Mouse (Mus musculus) CH12.LX (cell line): Measurements from ENCODE around the gene Fgfr1op. TPM values are rescaled to one million over a fixed set of nuclear protein-coding genes. Genes with fewer than 3 reads are reported as not detected.

ENCODE experiments used
- DNase-seq: peaks from one replicate; pipeline ENCODE4 v3.0.0-alpha.2; 2013; ENCODE audit errors: extremely low read depth
- H3K27ac ChIP-seq: 2 replicates; pipeline ENCODE4 v1.5.1; 2012; ENCODE audit warnings: low read depth, mild to moderate bottlenecking, control low read depth, moderate library complexity; ENCODE audit not compliant: insufficient read depth
- H3K27me3 ChIP-seq: replicated peaks from 2 replicates; pipeline ENCODE3; 2012; ENCODE audit warnings: inconsistent platforms
- H3K36me3 ChIP-seq, 2 experiments: replicated peaks in 1 of 2; 2 replicates each; pipeline versions ENCODE3 to v1.6.1; 2012; ENCODE audit warnings: inconsistent platforms in 1 of 2, low read length in 1 of 2, mild to moderate bottlenecking in 1 of 2, mixed read lengths in 1 of 2, moderate library complexity in 1 of 2; ENCODE audit not compliant: control insufficient read depth in 1 of 2, insufficient read depth in 1 of 2
- H3K4me1 ChIP-seq, 2 experiments: 2 replicates each; pipeline ENCODE4 v1.6.1; 2012; ENCODE audit warnings: inconsistent platforms in 1 of 2, moderate library complexity in 1 of 2; ENCODE audit not compliant: insufficient read depth in 2 of 2, control insufficient read depth in 1 of 2
- H3K4me2 ChIP-seq: 2 replicates; pipeline ENCODE4 v1.6.1; 2012; ENCODE audit warnings: low read depth, mild to moderate bottlenecking, control low read depth; ENCODE audit not compliant: poor library complexity, insufficient read depth, severe bottlenecking
- H3K4me3 ChIP-seq, 3 experiments: fragments of 150-350 bp in 1 of 3; sonication (generic) in 1 of 3; replicated peaks in 1 of 3; 2 replicates each; pipeline versions ENCODE3 to v1.5.1; 2011 to 2012; ENCODE audit warnings: low read depth in 2 of 3, low read length in 2 of 3, mild to moderate bottlenecking in 2 of 3, moderate library complexity in 2 of 3, control low read depth in 1 of 3, improper control_type of control experiment in 1 of 3, inconsistent platforms in 1 of 3, mixed read lengths in 1 of 3; ENCODE audit not compliant: poor library complexity in 1 of 3
- H3K79me2 ChIP-seq: replicated peaks from 2 replicates; pipeline ENCODE4 v1.6.1; 2012; ENCODE audit warnings: mild to moderate bottlenecking, moderate library complexity; ENCODE audit not compliant: control insufficient read depth, poor library complexity, insufficient read depth, severe bottlenecking; ENCODE audit errors: extremely low read depth
- H3K9ac ChIP-seq: 2 replicates; pipeline ENCODE4 v1.6.1; 2012; ENCODE audit warnings: low read depth, mild to moderate bottlenecking, control low read depth, moderate library complexity; ENCODE audit not compliant: insufficient read depth
- H3K9me3 ChIP-seq: replicated peaks from 2 replicates; pipeline ENCODE3; 2012; ENCODE audit warnings: low read length, inconsistent platforms, mixed read lengths
- CHD1 ChIP-seq: IDR thresholded peaks from 2 replicates; pipeline ENCODE4 v1.6.1; 2012; ENCODE audit warnings: low read depth, low read length, improper control_type of control experiment, inconsistent platforms
- CTCF ChIP-seq, 2 experiments: IDR thresholded peaks in 1 of 2; conservative IDR thresholded peaks in 1 of 2; 2 replicates each; pipeline ENCODE4 v1.5.1; 2011 to 2012; ENCODE audit warnings: low read depth in 2 of 2, low read length in 2 of 2, improper control_type of control experiment in 1 of 2, inconsistent platforms in 1 of 2, mild to moderate bottlenecking in 1 of 2, moderate library complexity in 1 of 2
- E2F4 ChIP-seq: IDR thresholded peaks from 2 replicates; pipeline ENCODE4 v1.6.1; 2011; ENCODE audit warnings: low read depth, low read length, improper control_type of control experiment; ENCODE audit not compliant: insufficient replicate concordance
- ELF1 ChIP-seq: IDR thresholded peaks from 2 replicates; pipeline ENCODE4 v1.6.1; 2014; ENCODE audit warnings: low read depth, mild to moderate bottlenecking, inconsistent platforms, low read length, improper control_type of control experiment
- EP300 ChIP-seq: IDR thresholded peaks from 2 replicates; pipeline ENCODE4 v1.6.1; 2011; ENCODE audit warnings: low read length, improper control_type of control experiment
- HCFC1 ChIP-seq: IDR thresholded peaks from 2 replicates; pipeline ENCODE4 v1.6.1; 2012; ENCODE audit warnings: low read depth, mild to moderate bottlenecking, inconsistent platforms, low read length, improper control_type of control experiment
- IRF4 ChIP-seq: IDR thresholded peaks from 2 replicates; pipeline ENCODE4 v1.6.1; 2014; ENCODE audit warnings: low read depth, mild to moderate bottlenecking, inconsistent platforms, low read length, improper control_type of control experiment
- JUN ChIP-seq: IDR thresholded peaks from 2 replicates; pipeline ENCODE4 v1.6.1; 2011; ENCODE audit warnings: low read depth, mild to moderate bottlenecking, low read length, improper control_type of control experiment, moderate library complexity; ENCODE audit not compliant: insufficient read depth
- JUND ChIP-seq: conservative IDR thresholded peaks from 2 replicates; pipeline ENCODE4 v1.6.1; 2011; ENCODE audit warnings: low read depth, low read length, improper control_type of control experiment
- MAFK ChIP-seq: IDR thresholded peaks from 2 replicates; pipeline ENCODE4 v1.6.1; 2011; ENCODE audit warnings: low read length, improper control_type of control experiment; ENCODE audit not compliant: insufficient replicate concordance
- MAX ChIP-seq: IDR thresholded peaks from 2 replicates; pipeline ENCODE4 v1.6.1; 2011; ENCODE audit warnings: low read length, improper control_type of control experiment
- NRF1 ChIP-seq: IDR thresholded peaks from 2 replicates; pipeline ENCODE4 v1.6.1; 2014; ENCODE audit warnings: low read depth, mild to moderate bottlenecking, inconsistent platforms, low read length, improper control_type of control experiment, moderate library complexity
- RAD21 ChIP-seq: IDR thresholded peaks from 2 replicates; pipeline ENCODE4 v1.6.1; 2011; ENCODE audit warnings: low read depth, mild to moderate bottlenecking, low read length, improper control_type of control experiment, moderate library complexity
- RCOR1 ChIP-seq: conservative IDR thresholded peaks from 2 replicates; pipeline ENCODE4 v1.6.1; 2012; ENCODE audit warnings: low read depth, mild to moderate bottlenecking, inconsistent platforms, low read length, improper control_type of control experiment
- SMC3 ChIP-seq: IDR thresholded peaks from 2 replicates; pipeline ENCODE4 v1.6.1; 2011; ENCODE audit warnings: low read depth, low read length, improper control_type of control experiment
- USF1 ChIP-seq: IDR thresholded peaks from 2 replicates; pipeline ENCODE4 v1.6.1; 2014; ENCODE audit warnings: low read depth, mild to moderate bottlenecking, inconsistent platforms, low read length, improper control_type of control experiment
- USF2 ChIP-seq: conservative IDR thresholded peaks from 2 replicates; pipeline ENCODE4 v1.6.1; 2011; ENCODE audit warnings: low read depth, low read length, improper control_type of control experiment
- ZC3H11A ChIP-seq: IDR thresholded peaks from 2 replicates; pipeline ENCODE4 v1.6.1; 2012; ENCODE audit warnings: low read depth, mild to moderate bottlenecking, inconsistent platforms, low read length, improper control_type of control experiment
- ZNF384 ChIP-seq: IDR thresholded peaks from 2 replicates; pipeline ENCODE4 v1.6.1; 2012; ENCODE audit warnings: low read depth, low read length, improper control_type of control experiment, inconsistent platforms
- dilution Hi-C: fragments of 300-500 bp; cut with MboI; formaldehyde crosslinking; loops from 2 replicates; pipeline ENCODE4 v1.14.3; 2020; ENCODE audit warnings: low sequenced_read_pairs; ENCODE audit not compliant: extremely low pct_unique_long_range_greater_than_20kb, extremely low pct_ligation_motif_present
- in situ Hi-C: fragments of 300-500 bp; cut with MboI; formaldehyde crosslinking; loops from 3 replicates; pipeline ENCODE4 v1.14.3; 2019; ENCODE audit warnings: low sequenced_read_pairs, low pct_ligation_motif_present, low pct_unique_long_range_greater_than_20kb, mixed read lengths
- polyA plus RNA-seq: library from polyadenylated mRNA; unstranded; fragments of >175 nt; gene quantifications from 2 replicates; pipeline ENCODE4 v1.2.1, GENCODE M21; 2012; ENCODE audit warnings: low read depth; ENCODE audit not compliant: insufficient read length
- total RNA-seq, 2 experiments: library from RNA; depleted of rRNA; stranded (reverse); fragments of 300-350 nt in 1 of 2; fragments of >200 nt in 1 of 2; gene quantifications; 2 replicates each; pipeline ENCODE4 v1.2.3; 2012 to 2014

Fgfr1op gene
- total and polyA plus RNA-seq, 3 experiments: 29.8 to 56.3 (median 46.9) TPM

- 0 out of 2 replicates have a peak, but pooled peaks have one; percentile 54 for TF ChIP-seq E2F4
- no peak for TF ChIP-seq USF1
- TF ChIP-seq JUN: peak; percentile 50; the same call in 1 of the 2 replicates
- no peak for TF ChIP-seq USF2
- TF ChIP-seq SMC3: no peak
- TF ChIP-seq ELF1: 0 out of 2 replicates have a peak, but pooled peaks have one; percentile 39
- no peak for TF ChIP-seq NRF1
- peak; percentile 57; the same call in 1 of the 2 replicates for TF ChIP-seq JUND
- no peak; the same call in none of the 2 replicates for TF ChIP-seq RCOR1
- TF ChIP-seq, all 38 proteins: peak for 18
Measured at GRCm38 (mm10) chr17:8195685-8196376, 30.5 kb downstream of the Fgfr1op start (continued).

- Histone ChIP-seq H3K4me3 (no peak overlapping the region), H3K4me1 (peaks cover 15 to 45% of the 10 kb centered on the region in 2 experiments; a peak in 3 of 4 replicates), H3K9me3 (no peaks in the 10 kb centered on the region), H3K27ac (no peak overlapping the region), H3K9ac (no peak overlapping the region), H3K4me2 (no peak overlapping the region), H3K27me3 (no peaks in the 10 kb centered on the region), H3K79me2 (no peaks in the 10 kb centered on the region), H3K36me3 (peaks cover 14 to 44% of the 10 kb centered on the region in 2 experiments)
- dilution Hi-C loops: no loop called here
- in situ Hi-C loops: loop anchor here (5.0 to 10.0 kb wide), 2 partner anchors 107 to 175 kb away; no protein-coding TSS in a partner anchor
- peak; percentile 57 for DNase-seq
- no peak for TF ChIP-seq IRF4
- no peak for TF ChIP-seq EP300
- TF ChIP-seq HCFC1: no peak
- TF ChIP-seq CTCF (conservative IDR thresholded peaks at IDR 0.05 in 1 of 2, IDR thresholded peaks at IDR 0.05 in 1 of 2; ENCODE audit: low read depth in 2 of 2, low read length in 2 of 2): peak in 1 of 2 experiments; percentile 62; a peak in 3 of 4 replicates
- peak; percentile 4; the same call in 1 of the 2 replicates for TF ChIP-seq ZC3H11A
- no peak for TF ChIP-seq NRF1
- TF ChIP-seq USF2: no peak
- peak; percentile 66 for TF ChIP-seq RAD21
- TF ChIP-seq JUN: no peak
- TF ChIP-seq MAX: 0 out of 2 replicates have a peak, but pooled peaks have one; percentile 38
- peak; percentile 67 for TF ChIP-seq SMC3
- TF ChIP-seq MAFK: peak; percentile 11; the same call in 1 of the 2 replicates
- no peak for TF ChIP-seq CHD1
- TF ChIP-seq ZNF384: 0 out of 2 replicates have a peak, but pooled peaks have one; percentile 17
Measured at GRCm38 (mm10) chr17:8197652-8198051, 32.4 kb downstream of the Fgfr1op start.
